Mouse (Mus musculus): Measurements from ENCODE around the gene Agap3. TPM values are rescaled to one million over a fixed set of nuclear protein-coding genes. Genes with fewer than 3 reads are reported as not detected.

The Agap3 gene
- polyA plus RNA-seq, 1 experiment from 2014 or later, result 18.6 TPM

GRCm38 (mm10) chr5:24495019-24495418, 43.0 kb downstream of the Agap3 start:
- peaks cover 50% of the 10 kb centered on the region for H3K36me3 ChIP-seq (ENCODE audit: control insufficient read depth, insufficient read depth, low read length)

GRCm38 (mm10) chr5:24496756-24497155, 44.8 kb downstream of the Agap3 start:
- Histone ChIP-seq H3K27ac (ENCODE audit: low read length) (no peak overlapping the region), H3K9me3 (ENCODE audit: control insufficient read depth, low read length) (no peaks in the 10 kb centered on the region), H3K9ac (ENCODE audit: low read length) (no peak overlapping the region), H3K4me3 (ENCODE audit: low read length) (no peak overlapping the region), H3K36me3 (ENCODE audit: control insufficient read depth, insufficient read depth, low read length) (peaks cover 50% of the 10 kb centered on the region), H3K4me1 (replicated peaks; ENCODE audit: control insufficient read depth, insufficient read depth, low read length) (no peaks in the 10 kb centered on the region; the same call in none of the 2 replicates), H3K27me3 (ENCODE audit: control insufficient read depth, insufficient read depth, low read depth, low read length) (no peaks in the 10 kb centered on the region), H3K4me2 (ENCODE audit: low read depth, low read length) (no peak overlapping the region)
- ATAC-seq (ENCODE audit: low read depth), result no peak
- 84% methylated on average over 6 of the region's 6 CpGs for WGBS

More at GRCm38 (mm10) chr5:24495019-24495418, 43.0 kb downstream of the Agap3 start:
- no peak for ATAC-seq (ENCODE audit: low read depth)
- H3K27ac ChIP-seq (ENCODE audit: low read length), result no peak overlapping the region
- 88% methylated on average over 15 of the region's 15 CpGs for WGBS
- no peaks in the 10 kb centered on the region; the same call in none of the 2 replicates for H3K4me1 ChIP-seq (replicated peaks; ENCODE audit: control insufficient read depth, insufficient read depth, low read length)
- H3K4me3 ChIP-seq (ENCODE audit: low read length), result no peak overlapping the region
- H3K9ac ChIP-seq (ENCODE audit: low read length), result no peak overlapping the region
- H3K9me3 ChIP-seq (ENCODE audit: control insufficient read depth, low read length), result no peaks in the 10 kb centered on the region
- no peak overlapping the region for H3K4me2 ChIP-seq (ENCODE audit: low read depth, low read length)
- no peaks in the 10 kb centered on the region for H3K27me3 ChIP-seq (ENCODE audit: control insufficient read depth, insufficient read depth, low read depth, low read length)

- Histone ChIP-seq H3K4me2 (ENCODE audit: low read depth, low read length) (no peak overlapping the region), H3K27me3 (ENCODE audit: control insufficient read depth, insufficient read depth, low read depth, low read length) (no peaks in the 10 kb centered on the region), H3K4me1 (replicated peaks; ENCODE audit: control insufficient read depth, insufficient read depth, low read length) (no peaks in the 10 kb centered on the region; the same call in none of the 2 replicates), H3K36me3 (ENCODE audit: control insufficient read depth, insufficient read depth, low read length) (peaks cover 51% of the 10 kb centered on the region), H3K9me3 (ENCODE audit: control insufficient read depth, low read length) (no peaks in the 10 kb centered on the region), H3K27ac (ENCODE audit: low read length) (no peak overlapping the region), H3K9ac (ENCODE audit: low read length) (no peak overlapping the region), H3K4me3 (ENCODE audit: low read length) (no peak overlapping the region)
- 87% methylated on average over 12 of the region's 12 CpGs for WGBS
- ATAC-seq (ENCODE audit: low read depth), result no peak
Measured at GRCm38 (mm10) chr5:24497526-24497925, 45.5 kb downstream of the Agap3 start.

- no peak overlapping the region for H3K9ac ChIP-seq (ENCODE audit: low read length)
- H3K9me3 ChIP-seq (ENCODE audit: control insufficient read depth, low read length), result no peaks in the 10 kb centered on the region
- no peak overlapping the region for H3K27ac ChIP-seq (ENCODE audit: low read length)
- no peaks in the 10 kb centered on the region for H3K4me1 ChIP-seq (replicated peaks; ENCODE audit: control insufficient read depth, insufficient read depth, low read length)
- ATAC-seq (ENCODE audit: low read depth), result no peak
- no peaks in the 10 kb centered on the region for H3K27me3 ChIP-seq (ENCODE audit: control insufficient read depth, insufficient read depth, low read depth, low read length)
- H3K36me3 ChIP-seq (ENCODE audit: control insufficient read depth, insufficient read depth, low read length), result peaks cover 39% of the 10 kb centered on the region
- H3K4me3 ChIP-seq (ENCODE audit: low read length), result no peak overlapping the region
- 76% methylated on average over 10 of the region's 10 CpGs for WGBS
- H3K4me2 ChIP-seq (ENCODE audit: low read depth, low read length), result no peak overlapping the region
Measured at GRCm38 (mm10) chr5:24499113-24499512, 47.1 kb downstream of the Agap3 start.

GRCm38 (mm10) chr5:24500851-24501250, 48.9 kb downstream of the Agap3 start:
- 66% methylated on average over 11 of the region's 11 CpGs for WGBS
- H3K27me3 ChIP-seq (ENCODE audit: control insufficient read depth, insufficient read depth, low read depth, low read length), result no peaks in the 10 kb centered on the region; the same call in 1 of the 2 replicates
- ATAC-seq (ENCODE audit: low read depth), result no peak
- H3K4me2 ChIP-seq (ENCODE audit: low read depth, low read length), result no peak overlapping the region
- H3K9me3 ChIP-seq (ENCODE audit: control insufficient read depth, low read length), result no peaks in the 10 kb centered on the region
- H3K27ac ChIP-seq (ENCODE audit: low read length), result no peak overlapping the region
- no peak overlapping the region for H3K4me3 ChIP-seq (ENCODE audit: low read length)
- H3K36me3 ChIP-seq (ENCODE audit: control insufficient read depth, insufficient read depth, low read length), result peaks cover 32% of the 10 kb centered on the region
- H3K4me1 ChIP-seq (replicated peaks; ENCODE audit: control insufficient read depth, insufficient read depth, low read length), result no peaks in the 10 kb centered on the region
- H3K9ac ChIP-seq (ENCODE audit: low read length), result no peak overlapping the region

- Histone ChIP-seq H3K4me1 (replicated peaks; ENCODE audit: control insufficient read depth, insufficient read depth, low read length) (no peaks in the 10 kb centered on the region), H3K27me3 (ENCODE audit: control insufficient read depth, insufficient read depth, low read depth, low read length) (no peaks in the 10 kb centered on the region; the same call in 1 of the 2 replicates), H3K9ac (ENCODE audit: low read length) (no peak overlapping the region), H3K4me3 (ENCODE audit: low read length) (no peak overlapping the region), H3K9me3 (ENCODE audit: control insufficient read depth, low read length) (no peaks in the 10 kb centered on the region), H3K36me3 (ENCODE audit: control insufficient read depth, insufficient read depth, low read length) (peaks cover 28% of the 10 kb centered on the region), H3K4me2 (ENCODE audit: low read depth, low read length) (no peak overlapping the region), H3K27ac (ENCODE audit: low read length) (no peak overlapping the region)
- WGBS, result 50% methylated on average over 4 of the region's 4 CpGs
- ATAC-seq (ENCODE audit: low read depth), result no peak
Measured at GRCm38 (mm10) chr5:24502786-24503185, 50.8 kb downstream of the Agap3 start.

- Histone ChIP-seq H3K27ac (ENCODE audit: low read length) (no peak overlapping the region), H3K27me3 (ENCODE audit: control insufficient read depth, insufficient read depth, low read depth, low read length) (no peaks in the 10 kb centered on the region; the same call in 1 of the 2 replicates), H3K4me1 (replicated peaks; ENCODE audit: control insufficient read depth, insufficient read depth, low read length) (no peaks in the 10 kb centered on the region), H3K9me3 (ENCODE audit: control insufficient read depth, low read length) (no peaks in the 10 kb centered on the region), H3K36me3 (ENCODE audit: control insufficient read depth, insufficient read depth, low read length) (peaks cover 12% of the 10 kb centered on the region), H3K4me2 (ENCODE audit: low read depth, low read length) (no peak overlapping the region), H3K9ac (ENCODE audit: low read length) (no peak overlapping the region), H3K4me3 (ENCODE audit: low read length) (no peak overlapping the region)
- ATAC-seq (ENCODE audit: low read depth), result no peak
- 48% methylated on average over 2 of the region's 2 CpGs for WGBS
Measured at GRCm38 (mm10) chr5:24505513-24505912, 53.5 kb downstream of the Agap3 start.

- Histone ChIP-seq H3K27me3 (ENCODE audit: control insufficient read depth, insufficient read depth, low read depth, low read length) (no peaks in the 10 kb centered on the region; the same call in 1 of the 2 replicates), H3K4me2 (ENCODE audit: low read depth, low read length) (no peak overlapping the region), H3K9me3 (ENCODE audit: control insufficient read depth, low read length) (no peaks in the 10 kb centered on the region), H3K36me3 (ENCODE audit: control insufficient read depth, insufficient read depth, low read length) (no peaks in the 10 kb centered on the region), H3K4me3 (ENCODE audit: low read length) (no peak overlapping the region), H3K4me1 (replicated peaks; ENCODE audit: control insufficient read depth, insufficient read depth, low read length) (no peaks in the 10 kb centered on the region; the same call in 1 of the 2 replicates), H3K9ac (ENCODE audit: low read length) (no peak overlapping the region), H3K27ac (ENCODE audit: low read length) (no peak overlapping the region)
- no peak for ATAC-seq (ENCODE audit: low read depth)
- 90% methylated on average over 7 of the region's 7 CpGs for WGBS
Measured at GRCm38 (mm10) chr5:24508406-24508805, 56.4 kb downstream of the Agap3 start.

GRCm38 (mm10) chr5:24510635-24511034, 58.7 kb downstream of the Agap3 start:
- Histone ChIP-seq H3K27me3 (ENCODE audit: control insufficient read depth, insufficient read depth, low read depth, low read length) (no peaks in the 10 kb centered on the region), H3K4me3 (ENCODE audit: low read length) (no peak overlapping the region), H3K4me2 (ENCODE audit: low read depth, low read length) (no peak overlapping the region), H3K4me1 (replicated peaks; ENCODE audit: control insufficient read depth, insufficient read depth, low read length) (no peaks in the 10 kb centered on the region; the same call in 1 of the 2 replicates), H3K27ac (ENCODE audit: low read length) (no peak overlapping the region), H3K9ac (ENCODE audit: low read length) (no peak overlapping the region), H3K9me3 (ENCODE audit: control insufficient read depth, low read length) (no peaks in the 10 kb centered on the region), H3K36me3 (ENCODE audit: control insufficient read depth, insufficient read depth, low read length) (no peaks in the 10 kb centered on the region)
- ATAC-seq (ENCODE audit: low read depth), result no peak
- 42% methylated on average over 11 of the region's 11 CpGs for WGBS

GRCm38 (mm10) chr5:24512271-24512670, 60.3 kb downstream of the Agap3 start:
- peak; percentile 62 for ATAC-seq (ENCODE audit: low read depth)
- Histone ChIP-seq H3K9me3 (ENCODE audit: control insufficient read depth, low read length) (no peaks in the 10 kb centered on the region), H3K27me3 (ENCODE audit: control insufficient read depth, insufficient read depth, low read depth, low read length) (peaks cover 2% of the 10 kb centered on the region; the same call in 1 of the 2 replicates), H3K9ac (ENCODE audit: low read length) (no peak overlapping the region), H3K36me3 (ENCODE audit: control insufficient read depth, insufficient read depth, low read length) (no peaks in the 10 kb centered on the region), H3K4me3 (ENCODE audit: low read length) (no peak overlapping the region), H3K4me1 (replicated peaks; ENCODE audit: control insufficient read depth, insufficient read depth, low read length) (no peaks in the 10 kb centered on the region; the same call in 1 of the 2 replicates), H3K27ac (ENCODE audit: low read length) (no peak overlapping the region), H3K4me2 (ENCODE audit: low read depth, low read length) (no peak overlapping the region)
- 22% methylated on average over 8 of the region's 8 CpGs for WGBS
